Comparison of ENCODE assay signal across 19 mouse cellular contexts in genomic region chr5:54279357-54279756, GRCm38 (mm10).
DNase-seq lines count a peak whose midpoint lies in the region; ATAC-seq lines count a peak whose summit lies in the region.
"Had no signal": no experiment of that assay in that cellular context is flagged by ENCODE, and none has a peak within 500 bp of the region (broad histone marks: within the 10 kb centered on the region; RNA-seq: fewer than 3 reads in every experiment).

No protein-coding gene starts in this region.

- H3K27me3 ChIP-seq in forebrain, embryonic 14.5 days (replicated peaks; ENCODE audit: control insufficient read depth, insufficient read depth, low read length): no peaks in the 10 kb centered on the region
- H3K27me3 ChIP-seq in forebrain, embryonic 10.5 days (ENCODE audit: poor library complexity, severe bottlenecking): no peaks in the 10 kb centered on the region
- H3K27me3 ChIP-seq in hindbrain, embryonic 12.5 days: no peaks in the 10 kb centered on the region
- no peaks in the 10 kb centered on the region for H3K27me3 ChIP-seq in hindbrain, embryonic 10.5 days (ENCODE audit: insufficient read depth, poor library complexity, severe bottlenecking)
- no peaks in the 10 kb centered on the region for H3K27me3 ChIP-seq in limb, embryonic 10.5 days (ENCODE audit: low read depth, poor library complexity, severe bottlenecking)
- H3K27me3 ChIP-seq: limb, embryonic 12.5 days; liver, embryonic 12.5 days had no signal

- DNase-seq in forebrain, embryonic 14.5 days (ENCODE audit: low spot score): no peak
- DNase-seq in forebrain, embryonic 10.5 days (ENCODE audit: extremely low spot score, low spot score): no peak
- DNase-seq in hindbrain, embryonic 10.5 days (ENCODE audit: low spot score): no peak
- DNase-seq in right cerebral cortex, adult 18-20 months: peak; percentile 12
- DNase-seq in right cerebral cortex, postnatal 4 days: no peak
- DNase-seq in limb, embryonic 10.5 days (ENCODE audit: low spot score): no peak
- no peak for DNase-seq in urinary bladder, postnatal 4 days (ENCODE audit: low spot score in 2 of 2)
- DNase-seq: adrenal gland, postnatal 14 days; cerebellum, adult 11-12 months; cerebellum, postnatal 25 days; embryo, embryonic 11 days; kidney, postnatal 4 days; lung, adult 2 months; thymus, postnatal 14 days had no signal

- no peaks in the 10 kb centered on the region for H3K4me1 ChIP-seq in forebrain, embryonic 14.5 days (ENCODE audit: control insufficient read depth, insufficient read depth, low read length)
- H3K4me1 ChIP-seq in forebrain, embryonic 10.5 days: 0 out of 2 replicates have a peak, but pooled peaks cover 3% of the 10 kb centered on the region
- no peaks in the 10 kb centered on the region for H3K4me1 ChIP-seq in hindbrain, embryonic 12.5 days
- 0 out of 2 replicates have a peak, but pooled peaks cover 2% of the 10 kb centered on the region for H3K4me1 ChIP-seq in hindbrain, embryonic 10.5 days (replicated peaks)
- peaks cover 15% of the 10 kb centered on the region for H3K4me1 ChIP-seq in limb, embryonic 10.5 days
- H3K4me1 ChIP-seq: heart, embryonic 10.5 days; liver, embryonic 12.5 days had no signal

- ATAC-seq in forebrain, embryonic 14.5 days: 0 out of 2 replicates have a peak, but pooled peaks have one; percentile 23
- ATAC-seq in hindbrain, embryonic 12.5 days (ENCODE audit: low FRiP score): peak; percentile 43; the same call in 1 of the 2 replicates
- ATAC-seq: liver, embryonic 12.5 days; Patski had no signal

- H3K9ac ChIP-seq in forebrain, embryonic 14.5 days (ENCODE audit: low read length): no peak overlapping the region
- H3K9ac ChIP-seq in hindbrain, embryonic 12.5 days: no peak overlapping the region
- H3K9ac ChIP-seq: limb, embryonic 12.5 days; liver, embryonic 12.5 days had no signal

- no peak overlapping the region for H3K4me2 ChIP-seq in forebrain, embryonic 14.5 days (ENCODE audit: low read length)
- H3K4me2 ChIP-seq in hindbrain, embryonic 12.5 days (replicated peaks): no peak overlapping the region
- H3K4me2 ChIP-seq: limb, embryonic 12.5 days; liver, embryonic 12.5 days had no signal

- 70% methylated on average over 8 of the region's 8 CpGs for WGBS in forebrain, embryonic 14.5 days
- 80% methylated on average over 8 of the region's 8 CpGs for WGBS in forebrain, embryonic 10.5 days
- WGBS in hindbrain, embryonic 12.5 days: 47% methylated on average over 8 of the region's 8 CpGs
- WGBS in hindbrain, embryonic 10.5 days: 60% methylated on average over 8 of the region's 8 CpGs
- WGBS in limb, embryonic 10.5 days: 73% methylated on average over 8 of the region's 8 CpGs

- H3K9me3 ChIP-seq in forebrain, embryonic 14.5 days (replicated peaks; ENCODE audit: control insufficient read depth, low read length): no peaks in the 10 kb centered on the region
- no peaks in the 10 kb centered on the region for H3K9me3 ChIP-seq in forebrain, embryonic 10.5 days
- H3K9me3 ChIP-seq in hindbrain, embryonic 12.5 days (replicated peaks): no peaks in the 10 kb centered on the region
- H3K9me3 ChIP-seq in hindbrain, embryonic 10.5 days: no peaks in the 10 kb centered on the region
- H3K9me3 ChIP-seq in limb, embryonic 10.5 days (replicated peaks): no peaks in the 10 kb centered on the region
- H3K9me3 ChIP-seq: heart, embryonic 10.5 days; limb, embryonic 12.5 days; liver, embryonic 12.5 days had no signal

- H3K36me3 ChIP-seq in forebrain, embryonic 14.5 days (ENCODE audit: control insufficient read depth, insufficient read depth, low read length): no peaks in the 10 kb centered on the region
- no peaks in the 10 kb centered on the region for H3K36me3 ChIP-seq in forebrain, embryonic 10.5 days (replicated peaks)
- H3K36me3 ChIP-seq in hindbrain, embryonic 12.5 days: no peaks in the 10 kb centered on the region
- no peaks in the 10 kb centered on the region for H3K36me3 ChIP-seq in hindbrain, embryonic 10.5 days
- no peaks in the 10 kb centered on the region for H3K36me3 ChIP-seq in limb, embryonic 10.5 days
- H3K36me3 ChIP-seq: heart, embryonic 10.5 days; limb, embryonic 12.5 days; liver, embryonic 12.5 days had no signal

- H3K27ac ChIP-seq in forebrain, embryonic 14.5 days (ENCODE audit: low read depth, low read length): no peak overlapping the region
- H3K27ac ChIP-seq in forebrain, embryonic 10.5 days: no peak overlapping the region
- no peak overlapping the region for H3K27ac ChIP-seq in hindbrain, embryonic 12.5 days
- no peak overlapping the region for H3K27ac ChIP-seq in hindbrain, embryonic 10.5 days
- H3K27ac ChIP-seq in limb, embryonic 10.5 days: no peak overlapping the region
- H3K27ac ChIP-seq: heart, embryonic 10.5 days; limb, embryonic 12.5 days; liver, embryonic 12.5 days had no signal

- no peak overlapping the region for H3K4me3 ChIP-seq in forebrain, embryonic 14.5 days (ENCODE audit: low read depth, low read length)
- no peak overlapping the region for H3K4me3 ChIP-seq in forebrain, embryonic 10.5 days
- H3K4me3 ChIP-seq in hindbrain, embryonic 12.5 days: no peak overlapping the region
- H3K4me3 ChIP-seq in hindbrain, embryonic 10.5 days: no peak overlapping the region
- no peak overlapping the region for H3K4me3 ChIP-seq in limb, embryonic 10.5 days
- H3K4me3 ChIP-seq: heart, embryonic 10.5 days; limb, embryonic 12.5 days; liver, embryonic 12.5 days had no signal
